Mouse (Mus musculus) intestine, embryonic 16.5 days (tissue): Measurements from ENCODE around the gene Thyn1. TPM values are rescaled to one million over a fixed set of nuclear protein-coding genes. Genes with fewer than 3 reads are reported as not detected.
A peak's percentile ranks its signal among the peaks of the same experiment; 100 is the strongest.

Experiments used
- ATAC-seq: fragments of 200-750 bp; cut with Nextera tagmentation; 2 replicates; pipeline ENCODE4 v1.8.0; 2017; ENCODE audit warnings: moderate TSS enrichment, moderate library complexity
- H3K27ac ChIP-seq: fragments of 300-500 bp; sonication (generic); 2 replicates; pipeline ENCODE4 v1.5.1; 2014; ENCODE audit warnings: mild to moderate bottlenecking, low read length
- H3K27me3 ChIP-seq: fragments of 300-500 bp; sonication (generic); replicated peaks from 2 replicates; pipeline ENCODE4 v1.6.1; 2014; ENCODE audit warnings: low read length, control low read depth, mixed read lengths; ENCODE audit not compliant: control insufficient read depth, insufficient read depth
- H3K36me3 ChIP-seq: fragments of 300-500 bp; sonication (generic); 2 replicates; pipeline ENCODE4 v1.6.1; 2014; ENCODE audit warnings: low read length, control low read depth; ENCODE audit not compliant: control insufficient read depth, insufficient read depth
- H3K4me1 ChIP-seq: fragments of 300-500 bp; sonication (generic); 2 replicates; pipeline ENCODE4 v1.6.1; 2014; ENCODE audit warnings: low read length, control low read depth, mixed read lengths; ENCODE audit not compliant: control insufficient read depth, insufficient read depth
- H3K4me2 ChIP-seq: fragments of 300-500 bp; sonication (generic); 2 replicates; pipeline ENCODE4 v1.6.1; 2014; ENCODE audit warnings: low read depth, low read length, control low read depth
- H3K4me3 ChIP-seq: fragments of 300-500 bp; sonication (generic); 2 replicates; pipeline ENCODE4 v1.5.1; 2014; ENCODE audit warnings: mild to moderate bottlenecking, low read length
- H3K9ac ChIP-seq: fragments of 300-500 bp; sonication (generic); 2 replicates; pipeline ENCODE4 v1.6.1; 2014; ENCODE audit warnings: low read depth, low read length
- H3K9me3 ChIP-seq: fragments of 300-500 bp; sonication (generic); 2 replicates; pipeline ENCODE4 v1.6.1; 2016; ENCODE audit warnings: low read length, control low read depth; ENCODE audit not compliant: control insufficient read depth
- WGBS: fragments of 180-500 bp; shearing (Covaris S2); extraction: QIAGEN DNeasy Blood & Tissue Kit; methylation state at CpG from one replicate; pipeline ENCODE4 v1.1.7; 2014; 5-methylcytosine and 5-hydroxymethylcytosine counted together
- polyA plus RNA-seq: library from polyadenylated mRNA; unstranded; fragments of >200 nt; fragmentation: Nextera tagmentation; extraction: Ambion mirVana; gene quantifications from 2 replicates; pipeline ENCODE4 v1.2.1, GENCODE M21; 2015

Gene Thyn1
- polyA plus RNA-seq, 1 experiment from 2014 or later, result 137 TPM

DNA sequence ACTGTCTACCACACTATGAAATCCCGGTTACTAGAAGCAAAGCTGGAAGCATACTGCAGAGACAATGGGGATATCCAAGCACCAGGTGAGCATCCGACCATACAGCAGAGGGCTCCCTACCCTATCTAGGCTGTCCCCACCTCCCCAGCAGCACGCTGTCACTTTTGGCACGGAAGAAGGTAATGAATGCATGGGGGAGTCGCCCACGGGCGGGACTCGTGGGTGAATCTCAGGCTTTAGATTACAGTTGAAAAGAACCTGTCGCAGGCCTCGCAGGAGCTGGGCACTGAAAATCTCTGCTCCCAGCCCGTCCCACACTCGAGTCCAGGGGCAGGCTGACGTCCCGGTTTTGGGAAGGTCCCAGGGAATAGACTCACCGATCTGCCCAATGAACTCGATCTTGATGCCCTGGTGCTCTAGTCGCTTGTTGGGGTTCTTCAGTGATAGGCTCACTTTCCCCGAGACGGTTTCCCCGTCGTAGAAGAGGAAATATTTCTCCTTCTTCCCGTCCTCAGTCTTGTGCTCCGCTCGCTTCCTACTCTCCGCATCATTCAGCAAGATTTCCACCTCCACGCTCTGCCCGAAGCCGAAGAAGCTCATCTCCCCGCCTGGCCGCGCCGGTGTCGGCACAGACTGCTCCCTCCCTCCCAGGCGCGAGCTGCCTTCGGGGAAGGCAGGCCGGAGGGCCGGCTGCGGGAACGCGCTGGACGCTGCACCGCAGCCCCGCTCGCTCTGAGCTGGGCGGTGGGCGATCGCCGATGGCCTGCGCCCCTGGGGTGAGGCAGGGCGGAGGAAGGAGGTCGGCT, 29.7 kb downstream of the Thyn1 start:
- peak overlapping the region; percentile 86 for H3K4me2 ChIP-seq
- peak overlapping the region; percentile 90 for H3K27ac ChIP-seq
- H3K36me3 ChIP-seq, result no peaks in the 10 kb centered on the region; the same call in 1 of the 2 replicates
- H3K9me3 ChIP-seq, result no peaks in the 10 kb centered on the region
- WGBS, result under 1% methylated on average over 52 of the region's 52 CpGs
- peak; percentile 37 for ATAC-seq
- H3K4me3 ChIP-seq, result peak overlapping the region; percentile 98
- H3K27me3 ChIP-seq, result no peaks in the 10 kb centered on the region
- H3K4me1 ChIP-seq, result peaks cover 34% of the 10 kb centered on the region
- H3K9ac ChIP-seq, result peak overlapping the region; percentile 96

DNA sequence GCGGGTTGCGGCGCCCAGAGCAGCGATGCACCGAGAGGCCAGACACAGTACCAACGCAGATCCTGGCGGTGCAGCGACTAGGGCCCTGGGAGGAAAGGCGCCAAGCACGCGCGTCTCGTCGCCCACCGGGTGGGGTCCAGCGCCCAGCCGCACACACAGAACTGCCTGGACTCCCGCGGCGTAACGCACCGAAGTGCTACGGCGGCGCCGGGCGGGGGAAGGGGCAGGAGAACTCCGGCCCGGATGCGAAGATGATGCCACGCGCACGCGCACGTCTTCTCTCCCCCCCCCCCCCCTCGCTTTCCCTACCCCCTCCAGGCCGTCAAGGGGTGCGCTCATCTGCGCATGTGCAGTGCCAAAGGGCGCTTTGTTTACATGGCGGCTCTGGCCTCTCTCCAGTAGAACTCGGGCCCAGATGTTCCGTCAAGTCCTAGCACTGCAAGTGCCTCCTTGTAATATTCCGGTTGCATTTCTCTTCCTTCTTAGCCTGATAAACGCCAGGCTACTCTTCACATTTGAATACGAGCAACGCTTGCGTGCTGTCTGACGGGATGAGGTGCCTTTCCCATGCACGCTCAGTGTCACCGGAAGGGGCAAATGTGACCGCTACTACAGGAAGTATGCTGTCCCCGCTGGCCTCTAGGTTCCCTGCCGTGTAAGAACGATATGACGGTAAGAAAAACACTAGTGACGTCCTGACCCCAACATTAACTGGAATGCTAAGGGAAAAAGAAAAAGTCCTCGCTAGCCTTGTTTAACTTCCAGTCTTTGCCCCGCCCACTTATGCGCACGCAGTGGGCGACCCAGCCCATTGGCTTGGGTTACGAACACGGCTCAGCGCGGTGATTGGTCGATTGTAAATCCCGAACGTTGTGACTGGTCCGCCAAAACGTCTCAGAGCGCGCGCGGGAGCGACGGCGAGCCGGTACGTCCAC, 30.6 kb downstream of the Thyn1 start, which contains the start of the genes Vps26b and Ncapd3:
Gene Vps26b (minus strand): TSS at position 238 of the 935 bp plus-strand sequence.
Gene Ncapd3 (plus strand): TSS at position 348 of the 935 bp plus-strand sequence.
- H3K4me3 ChIP-seq, result peak within 1 kb of the TSS; percentile 98
- peaks cover 34% of the 10 kb centered on the region for H3K4me1 ChIP-seq
- H3K36me3 ChIP-seq, result no peaks in the 10 kb centered on the region
- no peaks in the 10 kb centered on the region for H3K9me3 ChIP-seq
- H3K4me2 ChIP-seq, result peak within 1 kb of the TSS; percentile 86
- H3K27ac ChIP-seq, result peak within 1 kb of the TSS; percentile 92
- no peaks in the 10 kb centered on the region for H3K27me3 ChIP-seq
- peak; percentile 95 for ATAC-seq
- H3K9ac ChIP-seq, result peak within 1 kb of the TSS; percentile 96
- WGBS, result under 1% methylated on average over 70 of the region's 80 CpGs

DNA sequence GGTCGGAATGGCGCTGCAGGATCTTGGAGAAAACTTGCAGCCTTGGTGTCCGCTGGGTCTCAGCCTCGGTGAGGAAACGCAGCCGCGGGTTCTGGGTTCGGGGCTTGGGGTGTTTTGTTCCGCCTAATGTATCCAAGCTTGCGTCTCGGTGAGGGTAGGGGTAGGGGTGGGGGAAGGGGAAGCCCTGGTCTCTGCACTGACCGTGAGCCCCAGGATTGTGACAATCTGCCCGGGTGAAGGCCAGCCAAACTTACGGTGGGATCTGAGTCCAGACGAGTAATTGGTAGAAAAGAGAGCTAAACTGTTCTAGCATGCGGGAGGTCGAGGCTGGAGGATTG, 31.2 kb downstream of the Thyn1 start:
- H3K27me3 ChIP-seq, result no peaks in the 10 kb centered on the region
- no peaks in the 10 kb centered on the region for H3K9me3 ChIP-seq
- H3K36me3 ChIP-seq, result no peaks in the 10 kb centered on the region
- peaks cover 34% of the 10 kb centered on the region for H3K4me1 ChIP-seq
- under 1% methylated on average over 17 of the region's 17 CpGs for WGBS
- peak overlapping the region; percentile 26; the same call in 1 of the 2 replicates for H3K27ac ChIP-seq
- peak overlapping the region; percentile 71 for H3K4me2 ChIP-seq
- H3K4me3 ChIP-seq, result peak overlapping the region; percentile 98
- H3K9ac ChIP-seq, result peak overlapping the region; percentile 96
- peak; percentile 47 for ATAC-seq

DNA sequence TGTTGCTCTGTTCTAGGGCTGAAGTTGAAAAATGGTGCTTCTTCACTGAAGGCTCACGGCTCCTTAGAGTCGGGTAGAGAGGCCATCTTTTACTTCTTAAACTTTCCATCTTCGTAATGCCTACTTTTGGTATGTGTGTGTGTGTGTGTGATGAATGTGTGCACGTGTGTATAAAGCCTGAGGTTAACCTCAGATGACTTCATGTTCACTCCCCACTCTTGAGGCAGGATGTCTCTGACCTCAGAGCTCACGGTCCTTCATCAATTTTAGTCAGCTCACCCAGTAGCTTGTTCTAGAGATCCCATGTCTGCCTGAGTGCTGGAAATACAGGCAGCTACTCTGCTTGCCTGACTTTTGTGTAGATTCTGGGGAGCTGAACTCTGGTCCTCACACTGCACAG, 44.4 kb downstream of the Thyn1 start:
- H3K36me3 ChIP-seq, result peaks cover 11% of the 10 kb centered on the region; the same call in 1 of the 2 replicates
- 91% methylated on average over 5 of the region's 5 CpGs for WGBS
- no peaks in the 10 kb centered on the region for H3K9me3 ChIP-seq
- H3K4me3 ChIP-seq, result no peak overlapping the region
- no peaks in the 10 kb centered on the region for H3K4me1 ChIP-seq
- no peak overlapping the region for H3K27ac ChIP-seq
- no peak overlapping the region for H3K9ac ChIP-seq
- no peak overlapping the region for H3K4me2 ChIP-seq
- ATAC-seq, result no peak
- H3K27me3 ChIP-seq, result no peaks in the 10 kb centered on the region

DNA sequence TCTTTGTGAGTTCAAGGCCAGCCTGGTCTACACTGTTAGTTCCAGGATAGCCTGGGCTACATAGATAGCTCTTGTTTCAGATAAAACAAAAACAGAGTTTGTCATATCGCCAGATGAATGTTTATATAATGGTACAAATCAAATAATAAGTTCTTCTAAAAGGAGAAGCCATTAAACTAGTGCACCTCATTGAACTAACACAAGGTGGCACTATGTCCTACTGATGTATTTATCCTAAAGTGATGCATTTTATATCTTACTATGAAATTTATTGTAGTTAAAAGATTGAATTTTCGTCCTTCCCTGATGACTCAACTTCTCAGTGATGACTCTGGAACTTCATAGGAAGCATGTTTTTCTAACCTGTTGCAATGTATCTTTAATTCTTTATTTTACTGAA, 50.0 kb downstream of the Thyn1 start:
- Histone ChIP-seq H3K4me3 (no peak overlapping the region), H3K27ac (no peak overlapping the region), H3K27me3 (no peaks in the 10 kb centered on the region), H3K4me2 (no peak overlapping the region), H3K9me3 (no peaks in the 10 kb centered on the region), H3K4me1 (no peaks in the 10 kb centered on the region), H3K36me3 (peaks cover 7% of the 10 kb centered on the region; the same call in 1 of the 2 replicates), H3K9ac (no peak overlapping the region)
- WGBS, result 83% methylated on average over 2 of the region's 2 CpGs
- no peak for ATAC-seq

Other genes starting within 250 kb of the Thyn1 start
- 1.3 and 1.4 TPM in 2 replicates for gene Glb1l2, start 193.2 kb upstream of the Thyn1 start, polyA plus RNA-seq
- gene Glb1l3, start 138.8 kb upstream of the Thyn1 start, polyA plus RNA-seq, result not detected in 2 replicates
- not detected in 2 replicates for gene Gm1110, start 76.6 kb upstream of the Thyn1 start, polyA plus RNA-seq
- 37.8 and 39.7 TPM in 2 replicates for gene Acad8, start 144 bp upstream of the Thyn1 start, polyA plus RNA-seq
- gene Vps26b, start 30.4 kb downstream of the Thyn1 start, polyA plus RNA-seq, result 26.7 and 30.2 TPM in 2 replicates
- gene Ncapd3, start 30.5 kb downstream of the Thyn1 start, polyA plus RNA-seq, result 20.3 and 20.9 TPM in 2 replicates
- 36.5 and 41.4 TPM in 2 replicates for gene Jam3, start 155.7 kb downstream of the Thyn1 start, polyA plus RNA-seq